Mouse (Mus musculus): ENCODE measurements around the gene Mrpl37.

DNA sequence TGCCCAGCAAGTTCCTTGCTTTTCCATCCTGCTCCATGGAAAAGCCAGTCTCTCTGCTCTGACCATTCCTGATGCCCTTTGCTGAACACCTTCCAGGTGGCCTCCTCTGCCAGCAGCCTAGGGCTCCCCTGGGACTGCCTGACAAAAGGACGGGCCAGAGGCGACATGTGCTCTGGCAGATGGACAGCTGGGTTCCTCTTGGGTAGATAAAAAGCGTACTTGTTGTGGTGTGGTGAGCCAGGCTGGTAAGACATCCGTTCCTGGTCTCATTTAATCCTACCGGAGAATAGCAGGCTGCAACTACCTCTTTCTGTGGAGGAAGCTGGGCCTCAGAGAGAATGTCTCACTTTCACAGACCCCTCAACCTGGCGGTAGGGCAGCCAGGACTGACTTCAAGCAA is 29.4 kb upstream of the Mrpl37 start:
- TF ChIP-seq POLR2A (IDR thresholded peaks at IDR 0.05; ENCODE audit: insufficient read depth, low read length) (no peak), CTCF (IDR thresholded peaks at IDR 0.05; ENCODE audit: low read depth, low read length) (no peak)

All from ES-Bruce4 (cell line).